Mouse (Mus musculus): ENCODE results near the gene Hoxb13. TPM values are rescaled to one million over a fixed set of nuclear protein-coding genes. Genes with fewer than 3 reads are reported as not detected.
A peak's percentile ranks its signal among the peaks of the same experiment; 100 is the strongest.

The Hoxb13 gene
- polyA plus RNA-seq, 1 experiment from 2014 or later: not detected

DNA sequence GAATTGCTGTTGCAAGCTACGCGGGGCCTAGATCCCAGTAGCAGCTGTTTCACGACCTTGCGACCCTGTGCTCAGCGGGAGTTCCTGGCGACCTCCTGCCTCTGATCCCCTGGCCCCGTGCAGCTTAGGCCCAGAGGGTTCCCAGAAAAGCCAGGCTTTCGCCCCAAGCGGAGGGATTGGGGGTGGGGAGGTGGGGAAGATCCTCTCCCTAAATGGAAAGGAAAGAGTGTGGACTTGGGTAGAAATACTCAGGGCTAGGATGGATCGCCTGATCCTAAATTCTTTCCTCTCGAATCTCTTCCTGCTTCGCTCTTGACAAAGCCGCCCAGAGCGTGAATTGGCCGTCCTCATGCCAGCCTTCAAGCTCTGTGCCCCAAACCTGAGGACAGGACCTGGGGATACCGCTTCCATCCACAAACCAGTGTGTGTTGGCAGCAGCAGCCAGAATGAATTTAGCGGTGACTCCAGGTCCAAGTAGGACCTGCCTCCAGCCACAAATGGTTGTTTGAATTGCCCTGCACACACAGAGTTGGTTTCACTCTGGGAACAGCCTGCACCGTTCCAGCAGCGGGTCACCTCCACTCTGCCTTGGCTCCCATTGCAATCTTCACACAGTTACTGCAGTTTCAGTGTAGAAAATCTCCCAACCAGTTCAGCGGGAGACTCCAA, 23.3 kb upstream of the Hoxb13 start:
- no peak for TF ChIP-seq CTCF (IDR thresholded peaks at IDR 0.05; ENCODE audit: low read depth)
- Histone ChIP-seq H3K4me3 (replicated peaks; ENCODE audit: low read depth, low read length) (no peak overlapping the region), H3K4me1 (replicated peaks; ENCODE audit: insufficient read depth, low read length) (0 out of 2 replicates have a peak, but pooled peaks cover 3% of the 10 kb centered on the region), H3K36me3 (ENCODE audit: insufficient read depth, low read length) (no peaks in the 10 kb centered on the region), H3K27me3 (ENCODE audit: insufficient read depth, low read length) (peaks cover 93% of the 10 kb centered on the region), H3K4me2 (ENCODE audit: low read length) (no peak overlapping the region), H3K9ac (ENCODE audit: low read depth, low read length) (no peak overlapping the region), H3K27ac (no peak overlapping the region), H3K9me3 (replicated peaks; ENCODE audit: low read length) (no peaks in the 10 kb centered on the region)
- DNase-seq (ENCODE audit: low spot score): no peak
- no peak for ATAC-seq (replicated peaks; ENCODE audit: low FRiP score, low read depth)
- WGBS: 3% methylated on average over 20 of the region's 20 CpGs

DNA sequence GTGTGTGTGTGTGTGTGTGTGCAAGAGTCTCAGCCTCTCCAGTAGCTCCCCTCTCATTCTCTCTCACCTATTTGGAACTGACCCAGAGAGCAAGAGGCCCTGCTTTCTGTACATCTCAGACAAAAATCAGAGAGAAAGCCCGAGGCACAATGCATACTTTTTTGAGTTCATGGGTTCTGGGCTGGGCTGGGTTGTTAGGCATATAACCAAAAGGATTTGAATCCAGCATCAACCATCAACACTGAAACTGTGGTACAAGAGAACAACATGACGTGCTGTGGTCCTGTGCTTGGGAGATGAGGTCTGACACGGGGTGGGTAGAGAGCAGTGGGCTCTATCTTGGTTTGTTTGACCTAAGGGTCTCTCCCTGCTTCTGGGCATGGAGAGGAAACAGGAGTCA, 22.5 kb upstream of the Hoxb13 start:
- 11% methylated on average over 3 of the region's 3 CpGs for WGBS
- Histone ChIP-seq H3K4me2 (ENCODE audit: low read length) (no peak overlapping the region), H3K9me3 (replicated peaks; ENCODE audit: low read length) (no peaks in the 10 kb centered on the region), H3K9ac (ENCODE audit: low read depth, low read length) (no peak overlapping the region), H3K36me3 (ENCODE audit: insufficient read depth, low read length) (no peaks in the 10 kb centered on the region), H3K27ac (no peak overlapping the region), H3K4me3 (replicated peaks; ENCODE audit: low read depth, low read length) (no peak overlapping the region), H3K4me1 (replicated peaks; ENCODE audit: insufficient read depth, low read length) (0 out of 2 replicates have a peak, but pooled peaks cover 3% of the 10 kb centered on the region), H3K27me3 (ENCODE audit: insufficient read depth, low read length) (peaks cover 93% of the 10 kb centered on the region)
- TF ChIP-seq CTCF (IDR thresholded peaks at IDR 0.05; ENCODE audit: low read depth): no peak
- DNase-seq (ENCODE audit: low spot score) (no peak), ATAC-seq (replicated peaks; ENCODE audit: low FRiP score, low read depth) (no peak)

DNA sequence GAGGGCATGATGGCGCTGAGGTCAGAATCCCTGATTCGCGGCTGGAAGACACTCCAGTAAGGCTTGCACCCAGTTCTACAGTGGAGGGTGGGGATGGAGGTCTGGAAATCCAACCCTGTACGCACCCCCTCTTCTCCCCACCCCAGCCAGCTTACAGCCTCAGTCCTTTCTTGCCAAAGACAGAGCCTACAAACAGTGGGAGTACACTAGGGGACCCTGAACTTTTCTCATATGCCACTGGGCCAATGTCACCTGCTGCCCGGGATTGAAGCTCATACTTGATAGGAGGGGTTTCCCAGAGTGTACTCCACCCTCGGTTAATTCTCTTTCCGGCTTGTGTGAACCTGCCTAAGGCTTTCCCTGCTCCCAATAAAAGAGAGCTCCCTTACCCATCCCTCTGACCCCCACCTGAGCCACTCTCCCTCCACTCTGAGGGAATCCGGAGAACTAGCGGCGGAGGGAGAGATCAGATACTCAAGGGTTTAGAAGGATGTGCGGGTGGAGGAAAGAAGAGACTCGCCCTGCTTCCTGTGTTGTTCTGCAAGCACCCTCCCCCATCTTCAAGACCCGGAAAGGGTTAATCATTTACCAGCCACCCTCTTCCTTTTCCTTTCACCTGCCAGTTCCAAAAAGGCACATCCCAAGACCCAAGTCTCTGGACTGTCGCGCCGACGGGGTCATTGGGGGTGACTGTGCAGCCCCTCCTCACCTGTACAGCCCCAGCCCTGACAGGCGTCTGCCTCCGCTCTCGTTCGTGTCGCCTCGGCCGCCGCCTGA, 21.4 kb upstream of the Hoxb13 start:
- Histone ChIP-seq H3K36me3 (ENCODE audit: insufficient read depth, low read length) (no peaks in the 10 kb centered on the region), H3K9ac (ENCODE audit: low read depth, low read length) (no peak overlapping the region), H3K4me1 (replicated peaks; ENCODE audit: insufficient read depth, low read length) (0 out of 2 replicates have a peak, but pooled peaks cover 3% of the 10 kb centered on the region), H3K4me2 (ENCODE audit: low read length) (peak overlapping the region; percentile 23; the same call in 1 of the 2 replicates), H3K9me3 (replicated peaks; ENCODE audit: low read length) (no peaks in the 10 kb centered on the region), H3K27ac (no peak overlapping the region), H3K4me3 (replicated peaks; ENCODE audit: low read depth, low read length) (no peak overlapping the region), H3K27me3 (ENCODE audit: insufficient read depth, low read length) (peaks cover 94% of the 10 kb centered on the region)
- under 1% methylated on average over 25 of the region's 25 CpGs for WGBS
- DNase-seq (ENCODE audit: low spot score): no peak
- no peak for TF ChIP-seq CTCF (IDR thresholded peaks at IDR 0.05; ENCODE audit: low read depth)
- no peak for ATAC-seq (replicated peaks; ENCODE audit: low FRiP score, low read depth)

DNA sequence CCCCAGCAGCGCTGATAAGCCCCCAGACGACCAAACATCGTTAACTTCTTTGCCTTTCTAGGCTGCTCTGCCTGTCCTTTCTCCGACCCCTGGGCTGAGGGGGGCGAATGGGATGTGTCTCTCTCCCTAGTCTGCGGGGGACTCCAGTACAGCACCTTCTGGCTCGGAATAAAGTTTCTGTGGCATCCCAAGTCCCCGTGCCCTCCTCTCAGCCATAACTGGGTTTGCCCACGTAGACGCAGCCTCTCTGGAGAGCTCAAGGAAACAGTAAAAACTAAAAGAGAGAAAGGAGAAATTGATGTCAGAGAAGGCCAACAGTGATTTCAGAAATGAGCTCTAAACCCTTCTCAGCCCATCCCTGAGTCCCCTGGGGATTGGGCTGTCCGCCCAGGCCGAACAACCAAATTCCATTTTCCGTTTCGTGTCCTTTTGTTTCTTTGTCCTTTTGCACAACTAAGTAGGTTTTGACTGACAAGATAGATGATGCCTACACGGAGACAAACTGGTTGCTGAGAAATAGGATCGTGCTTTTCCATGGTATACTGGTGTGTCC, 20.8 kb upstream of the Hoxb13 start:
- H3K4me3 ChIP-seq (replicated peaks; ENCODE audit: low read depth, low read length): no peak overlapping the region
- peak overlapping the region; percentile 23; the same call in 1 of the 2 replicates for H3K4me2 ChIP-seq (ENCODE audit: low read length)
- no peak overlapping the region for H3K9ac ChIP-seq (ENCODE audit: low read depth, low read length)
- TF ChIP-seq CTCF (IDR thresholded peaks at IDR 0.05; ENCODE audit: low read depth): no peak
- 2% methylated on average over 16 of the region's 16 CpGs for WGBS
- H3K36me3 ChIP-seq (ENCODE audit: insufficient read depth, low read length): no peaks in the 10 kb centered on the region
- no peak overlapping the region for H3K27ac ChIP-seq
- H3K27me3 ChIP-seq (ENCODE audit: insufficient read depth, low read length): peaks cover 94% of the 10 kb centered on the region
- H3K9me3 ChIP-seq (replicated peaks; ENCODE audit: low read length): no peaks in the 10 kb centered on the region
- 0 out of 2 replicates have a peak, but pooled peaks cover 3% of the 10 kb centered on the region for H3K4me1 ChIP-seq (replicated peaks; ENCODE audit: insufficient read depth, low read length)
- no peak for ATAC-seq (replicated peaks; ENCODE audit: low FRiP score, low read depth)
- DNase-seq (ENCODE audit: low spot score): no peak

DNA sequence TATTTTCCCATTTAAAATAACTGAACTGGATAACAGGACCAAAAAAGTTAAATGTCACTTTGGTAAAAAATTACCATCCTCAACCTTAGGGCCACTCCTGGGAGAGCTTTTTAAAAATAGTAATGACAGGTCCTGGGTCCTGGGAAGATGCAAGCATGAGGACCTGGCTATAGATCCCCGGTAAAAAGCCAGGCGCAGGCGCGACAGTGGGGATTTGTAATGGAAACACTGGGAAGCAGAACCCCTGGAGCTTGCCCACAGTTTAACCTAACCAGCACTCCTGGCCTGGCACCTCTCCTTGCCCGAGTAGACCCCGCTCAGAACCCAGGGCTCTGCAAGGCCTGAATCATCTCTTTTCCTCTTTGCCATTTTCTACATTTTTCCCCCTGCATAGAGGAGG, 19.2 kb upstream of the Hoxb13 start:
- ATAC-seq (replicated peaks; ENCODE audit: low FRiP score, low read depth): no peak

DNA sequence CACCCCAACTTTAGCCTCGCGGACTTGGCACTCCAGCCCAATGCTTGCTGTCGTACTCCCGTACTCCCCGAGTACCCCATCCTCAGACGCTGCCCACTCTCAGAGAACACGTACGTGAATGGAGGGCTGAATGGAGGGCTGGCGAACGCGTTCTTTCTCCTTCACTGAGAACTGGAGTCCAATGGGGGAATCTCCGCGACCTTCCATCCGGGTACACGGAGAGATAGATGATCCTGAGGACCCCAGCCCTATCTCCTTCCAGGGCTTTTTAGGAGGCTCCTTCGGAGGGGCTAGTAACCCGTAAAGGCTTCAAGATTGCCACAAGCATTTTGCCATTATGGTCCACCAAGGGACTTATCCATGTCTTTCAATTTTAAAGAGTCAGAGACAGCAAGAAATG, 18.6 kb upstream of the Hoxb13 start:
- H3K27ac ChIP-seq: no peak overlapping the region
- TF ChIP-seq CTCF (IDR thresholded peaks at IDR 0.05; ENCODE audit: low read depth): no peak
- 1% methylated on average over 17 of the region's 17 CpGs for WGBS

More for the DNA sequence above, 19.2 kb upstream of the Hoxb13 start:
- no peak for TF ChIP-seq CTCF (IDR thresholded peaks at IDR 0.05; ENCODE audit: low read depth)
- no peaks in the 10 kb centered on the region for H3K36me3 ChIP-seq (ENCODE audit: insufficient read depth, low read length)
- H3K4me2 ChIP-seq (ENCODE audit: low read length): no peak overlapping the region
- no peaks in the 10 kb centered on the region for H3K9me3 ChIP-seq (replicated peaks; ENCODE audit: low read length)
- H3K4me3 ChIP-seq (replicated peaks; ENCODE audit: low read depth, low read length): no peak overlapping the region
- H3K9ac ChIP-seq (ENCODE audit: low read depth, low read length): no peak overlapping the region
- no peak overlapping the region for H3K27ac ChIP-seq
- 2% methylated on average over 6 of the region's 6 CpGs for WGBS
- DNase-seq (ENCODE audit: low spot score): no peak
- H3K27me3 ChIP-seq (ENCODE audit: insufficient read depth, low read length): peaks cover 94% of the 10 kb centered on the region
- 0 out of 2 replicates have a peak, but pooled peaks cover 3% of the 10 kb centered on the region for H3K4me1 ChIP-seq (replicated peaks; ENCODE audit: insufficient read depth, low read length)

More for the DNA sequence above, 18.6 kb upstream of the Hoxb13 start:
- H3K9me3 ChIP-seq (replicated peaks; ENCODE audit: low read length): no peaks in the 10 kb centered on the region
- H3K4me2 ChIP-seq (ENCODE audit: low read length): no peak overlapping the region
- H3K4me1 ChIP-seq (replicated peaks; ENCODE audit: insufficient read depth, low read length): 0 out of 2 replicates have a peak, but pooled peaks cover 3% of the 10 kb centered on the region
- no peak overlapping the region for H3K9ac ChIP-seq (ENCODE audit: low read depth, low read length)
- DNase-seq (ENCODE audit: low spot score): no peak
- no peak for ATAC-seq (replicated peaks; ENCODE audit: low FRiP score, low read depth)
- no peaks in the 10 kb centered on the region for H3K36me3 ChIP-seq (ENCODE audit: insufficient read depth, low read length)
- H3K27me3 ChIP-seq (ENCODE audit: insufficient read depth, low read length): peaks cover 94% of the 10 kb centered on the region
- H3K4me3 ChIP-seq (replicated peaks; ENCODE audit: low read depth, low read length): no peak overlapping the region
